Comparison of ENCODE assay signal across 7 mouse cellular contexts in the genomic region with DNA sequence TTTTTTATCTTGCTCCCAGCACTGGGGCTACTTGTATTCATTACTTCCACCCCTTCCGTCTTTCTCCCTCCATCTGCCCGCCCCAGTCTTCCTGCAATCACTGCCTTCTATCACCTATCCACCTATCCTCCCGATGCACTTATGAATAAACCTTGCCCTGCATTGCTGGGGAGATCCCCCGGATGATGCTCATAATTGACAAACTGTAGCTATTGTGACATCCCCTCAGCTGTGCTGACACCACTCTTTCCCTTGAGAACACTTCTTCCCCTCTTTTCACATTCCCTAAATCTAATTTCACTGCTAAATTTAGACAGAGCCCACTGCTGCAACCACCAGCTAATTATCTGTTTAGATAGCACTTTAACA. TPM values are rescaled to one million over a fixed set of nuclear protein-coding genes. Genes with fewer than 3 reads are reported as not detected.
DNase-seq lines count a peak whose midpoint lies in the region; ATAC-seq and TF ChIP-seq lines count a peak whose summit lies in the region.

TSS of gene Nectin3 (minus strand) at position 105 of the 369 bp plus-strand sequence.

- TF ChIP-seq CTCF in lung, postnatal 0 days (IDR thresholded peaks at IDR 0.05): no peak

- no peaks in the 10 kb centered on the region; the same call in 1 of the 2 replicates for H3K36me3 ChIP-seq in lung, postnatal 0 days (ENCODE audit: insufficient read depth, low read length)
- H3K36me3 ChIP-seq in embryonic facial prominence, embryonic 12.5 days: no peaks in the 10 kb centered on the region
- no peaks in the 10 kb centered on the region for H3K36me3 ChIP-seq in hindbrain, embryonic 10.5 days
- H3K36me3 ChIP-seq in limb, embryonic 13.5 days: no peaks in the 10 kb centered on the region

- peak within 1 kb of the TSS; percentile 76 for H3K4me2 ChIP-seq in lung, postnatal 0 days (replicated peaks; ENCODE audit: low read depth, low read length)
- peak within 1 kb of the TSS; percentile 73 for H3K4me2 ChIP-seq in embryonic facial prominence, embryonic 12.5 days (replicated peaks)
- H3K4me2 ChIP-seq in limb, embryonic 13.5 days (replicated peaks): peak within 1 kb of the TSS; percentile 86

- 14% methylated on average over 4 of the region's 4 CpGs for WGBS in lung, postnatal 0 days
- 4% methylated on average over 4 of the region's 4 CpGs for WGBS in embryonic facial prominence, embryonic 12.5 days
- WGBS in hindbrain, embryonic 10.5 days: 5% methylated on average over 4 of the region's 4 CpGs
- 5% methylated on average over 4 of the region's 4 CpGs for WGBS in limb, embryonic 13.5 days

- no peak for TF ChIP-seq EP300 in lung, postnatal 0 days (IDR thresholded peaks at IDR 0.05)

- peaks cover 7% of the 10 kb centered on the region; the same call in 1 of the 2 replicates for H3K4me1 ChIP-seq in lung, postnatal 0 days (ENCODE audit: insufficient read depth, low read depth, low read length)
- H3K4me1 ChIP-seq in embryonic facial prominence, embryonic 12.5 days: peaks cover 13% of the 10 kb centered on the region
- peaks cover 31% of the 10 kb centered on the region for H3K4me1 ChIP-seq in hindbrain, embryonic 10.5 days (replicated peaks)
- peaks cover 22% of the 10 kb centered on the region for H3K4me1 ChIP-seq in limb, embryonic 13.5 days

- ATAC-seq in lung, postnatal 0 days: no peak
- no peak for ATAC-seq in embryonic facial prominence, embryonic 12.5 days (ENCODE audit: insufficient number of reproducible peaks, insufficient read depth, low FRiP score, low TSS enrichment)
- no peak for ATAC-seq in limb, embryonic 13.5 days (ENCODE audit: low FRiP score, low read depth)

- H3K27me3 ChIP-seq in lung, postnatal 0 days (replicated peaks; ENCODE audit: insufficient read depth, low read length): no peaks in the 10 kb centered on the region
- H3K27me3 ChIP-seq in embryonic facial prominence, embryonic 12.5 days: no peaks in the 10 kb centered on the region
- H3K27me3 ChIP-seq in hindbrain, embryonic 10.5 days (ENCODE audit: insufficient read depth, poor library complexity, severe bottlenecking): peaks cover 6% of the 10 kb centered on the region; the same call in 1 of the 2 replicates
- peaks cover 13% of the 10 kb centered on the region for H3K27me3 ChIP-seq in limb, embryonic 13.5 days

- H3K9ac ChIP-seq in lung, postnatal 0 days (replicated peaks; ENCODE audit: low read depth): peak within 1 kb of the TSS; percentile 55
- H3K9ac ChIP-seq in embryonic facial prominence, embryonic 12.5 days: peak within 1 kb of the TSS; percentile 73
- peak within 1 kb of the TSS; percentile 81 for H3K9ac ChIP-seq in limb, embryonic 13.5 days

- DNase-seq in lung, postnatal 0 days (ENCODE audit: low spot score): peak; percentile 14
- DNase-seq in lung, postnatal 25 days (ENCODE audit: low spot score): no peak
- DNase-seq in hindbrain, embryonic 10.5 days (ENCODE audit: low spot score): no peak
- no peak for DNase-seq in embryo, embryonic 9.5 days (ENCODE audit: extremely low spot score)
- DNase-seq in thymus, postnatal 10 days (ENCODE audit: low spot score in 2 of 2): no peak

- peak within 1 kb of the TSS; percentile 87 for H3K4me3 ChIP-seq in lung, postnatal 0 days (ENCODE audit: low read depth, low read length)
- peak within 1 kb of the TSS; percentile 89 for H3K4me3 ChIP-seq in embryonic facial prominence, embryonic 12.5 days
- H3K4me3 ChIP-seq in hindbrain, embryonic 10.5 days: peak within 1 kb of the TSS; percentile 91
- H3K4me3 ChIP-seq in limb, embryonic 13.5 days: peak within 1 kb of the TSS; percentile 89

- peak within 1 kb of the TSS; percentile 94 for H3K27ac ChIP-seq in lung, postnatal 0 days (ENCODE audit: low read length)
- peak within 1 kb of the TSS; percentile 97 for H3K27ac ChIP-seq in embryonic facial prominence, embryonic 12.5 days
- H3K27ac ChIP-seq in hindbrain, embryonic 10.5 days: peak within 1 kb of the TSS; percentile 98
- peak within 1 kb of the TSS; percentile 94 for H3K27ac ChIP-seq in limb, embryonic 13.5 days

- no peaks in the 10 kb centered on the region for H3K9me3 ChIP-seq in lung, postnatal 0 days (ENCODE audit: low read length)
- H3K9me3 ChIP-seq in embryonic facial prominence, embryonic 12.5 days: no peaks in the 10 kb centered on the region
- no peaks in the 10 kb centered on the region for H3K9me3 ChIP-seq in hindbrain, embryonic 10.5 days
- no peaks in the 10 kb centered on the region for H3K9me3 ChIP-seq in limb, embryonic 13.5 days

RNA-seq across cellular contexts. Expression of gene Nectin3, which starts in this region (rescaled TPM):
- 56.6 and 72.8 TPM in 2 replicates for polyA plus RNA-seq in lung, postnatal 0 days (2015; fragmentation: Nextera tagmentation; extraction: Ambion mirVana)
- 40.4 and 43.9 TPM in 2 replicates for polyA plus RNA-seq in embryonic facial prominence, embryonic 12.5 days (2016; fragmentation: Nextera tagmentation; extraction: Ambion mirVana)
- polyA plus RNA-seq in hindbrain, embryonic 10.5 days (2016; fragmentation: Nextera tagmentation; extraction: Ambion mirVana): 38.8 and 43.3 TPM in 2 replicates
- 28.9 and 32.5 TPM in 2 replicates for polyA plus RNA-seq in limb, embryonic 13.5 days (2015; fragmentation: Nextera tagmentation; extraction: Ambion mirVana)
